Mouse (Mus musculus): ENCODE measurements around the gene Etfdh. TPM values are rescaled to one million over a fixed set of nuclear protein-coding genes. Genes with fewer than 3 reads are reported as not detected.

Gene Etfdh
- polyA plus RNA-seq (2012; rRNA removed), result 137 and 219 TPM in 2 replicates

GRCm38 (mm10) chr3:79629416-79629730, at the start of gene Etfdh:
Etfdh (minus strand) TSS chr3:79629500.

GRCm38 (mm10) chr3:79628561-79629415, 512 bp downstream of the Etfdh start, which contains the start of gene 4930579G24Rik:
4930579G24Rik (plus strand) TSS chr3:79629079.

GRCm38 (mm10) chr3:79590863-79591792, 38.2 kb downstream of the Etfdh start, which contains the start of gene Ppid:
Ppid (plus strand) TSS chr3:79591342.

GRCm38 (mm10) chr3:79567703-79568362, 61.5 kb downstream of the Etfdh start, which contains the start of gene Fnip2:
Fnip2 (minus strand) TSS chr3:79567796.

Other genes with a start within 250 kb of the Etfdh start
- gene Fnip2, start 61.7 kb downstream of the Etfdh start, polyA plus RNA-seq (2012; rRNA removed), result 5.8 TPM in 2 replicates
- 3.8 and 4.2 TPM in 2 replicates for gene Ppid, start 38.2 kb downstream of the Etfdh start, polyA plus RNA-seq (2012; rRNA removed)
- 0.90 and 1.0 TPM in 2 replicates for gene 4930579G24Rik, start 421 bp downstream of the Etfdh start, polyA plus RNA-seq (2012; rRNA removed)
- not detected in 2 replicates for gene Rxfp1, start 108.4 kb upstream of the Etfdh start, polyA plus RNA-seq (2012; rRNA removed)
- gene Tmem144, start 223.3 kb upstream of the Etfdh start, polyA plus RNA-seq (2012; rRNA removed), result 1.1 and 1.5 TPM in 2 replicates

Measured in colon, adult 2 months (tissue).